Mouse (Mus musculus) bone marrow macrophage, adult 2 months (primary cell): Measurements from ENCODE around the gene Atf6b.

Experiments
- CTCF ChIP-seq: IDR thresholded peaks from 2 replicates; pipeline ENCODE4 v1.5.1; 2012; ENCODE audit warnings: low read depth, mild to moderate bottlenecking, low read length, moderate library complexity
- POLR2A ChIP-seq: IDR thresholded peaks from 2 replicates; pipeline ENCODE4 v1.6.1; 2012; ENCODE audit warnings: mild to moderate bottlenecking, low read depth, low read length, borderline replicate concordance

- TF ChIP-seq POLR2A (0 out of 2 replicates have a peak, but pooled peaks have one; percentile 4), CTCF (no peak)
These were observed 41.3 kb upstream of the Atf6b start for GRCm38 (mm10) chr17:34605609-34606008.
